Mouse (Mus musculus) leukemia stem cell, adult 10-12 weeks (primary cell): ENCODE measurements around the gene Hnrnpc. TPM values are rescaled to one million over a fixed set of nuclear protein-coding genes. Genes with fewer than 3 reads are reported as not detected.

Source experiments
- polyA plus RNA-seq: library from polyadenylated mRNA; stranded (reverse); fragments of >175 nt; gene quantifications from 2 replicates; pipeline ENCODE4 v1.2.3, GENCODE M21; 2012; ENCODE audit warnings: low replicate concordance

The Hnrnpc gene
- 8.3 and 14.3 TPM in 2 replicates for polyA plus RNA-seq

DNA sequence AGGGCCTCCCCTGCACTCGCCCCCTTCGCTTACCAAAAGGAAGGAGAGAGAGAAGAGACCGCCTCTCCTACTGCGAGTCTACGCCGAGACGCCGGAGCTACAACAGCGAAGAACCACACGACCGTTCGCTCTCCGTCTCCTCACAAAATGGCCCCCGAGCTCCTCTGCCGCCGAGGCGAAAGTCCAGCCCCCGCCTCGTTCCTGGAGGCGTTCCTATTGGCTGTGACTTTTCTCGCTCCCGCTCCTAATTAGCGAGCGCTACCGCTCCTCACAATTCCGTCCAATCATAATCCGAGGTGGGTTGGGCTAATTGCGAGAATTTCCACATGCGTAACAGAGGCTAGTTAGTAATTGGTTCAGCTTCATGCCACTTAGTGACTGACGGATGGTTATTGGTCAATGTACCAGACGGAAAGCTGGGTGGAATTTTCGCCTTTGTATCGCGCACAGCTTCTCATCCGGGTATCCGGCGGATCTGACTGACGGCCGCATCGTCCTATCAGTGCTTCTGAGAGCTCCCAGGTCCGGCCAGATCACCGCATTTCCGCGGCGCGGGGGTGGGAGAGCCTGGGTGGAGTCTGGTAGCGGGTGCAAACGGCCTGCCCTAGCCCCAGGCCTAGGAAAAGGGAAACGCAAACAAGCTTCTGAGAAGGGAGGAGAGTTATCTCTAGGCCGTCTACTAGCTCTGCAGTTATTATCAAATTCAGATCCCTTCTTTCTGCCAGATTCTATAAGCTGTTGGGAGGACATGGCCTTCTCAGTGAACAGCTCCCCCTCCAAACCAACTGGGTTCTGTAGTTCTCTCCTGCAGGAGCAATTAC, at the start of gene Hnrnpc:
TSS of gene Hnrnpc (minus strand) at position 173 of the 821 bp plus-strand sequence.

DNA sequence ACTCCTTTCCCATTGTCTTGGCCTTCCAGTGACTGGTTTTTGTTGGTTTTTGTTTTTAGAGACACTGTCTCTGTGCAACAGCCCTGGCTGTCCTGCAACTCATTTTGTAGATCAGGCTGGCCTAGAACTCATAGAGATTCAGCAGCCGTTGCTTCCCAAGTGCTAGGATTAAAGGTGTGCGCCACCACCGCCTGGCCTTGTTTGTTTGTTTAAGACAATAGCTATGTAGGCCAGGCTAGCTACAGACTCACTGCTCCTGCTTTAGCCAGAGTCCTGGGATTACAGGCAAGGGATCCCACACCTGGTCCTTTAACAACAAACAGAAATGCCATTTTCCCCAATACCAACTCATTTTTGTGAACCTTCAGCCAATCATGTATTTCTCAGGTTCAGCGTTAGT, 6.5 kb upstream of the Hnrnpc start, which contains the start of gene Rpgrip1:
TSS of gene Rpgrip1 (plus strand) at position 359 of the 400 bp plus-strand sequence.

DNA sequence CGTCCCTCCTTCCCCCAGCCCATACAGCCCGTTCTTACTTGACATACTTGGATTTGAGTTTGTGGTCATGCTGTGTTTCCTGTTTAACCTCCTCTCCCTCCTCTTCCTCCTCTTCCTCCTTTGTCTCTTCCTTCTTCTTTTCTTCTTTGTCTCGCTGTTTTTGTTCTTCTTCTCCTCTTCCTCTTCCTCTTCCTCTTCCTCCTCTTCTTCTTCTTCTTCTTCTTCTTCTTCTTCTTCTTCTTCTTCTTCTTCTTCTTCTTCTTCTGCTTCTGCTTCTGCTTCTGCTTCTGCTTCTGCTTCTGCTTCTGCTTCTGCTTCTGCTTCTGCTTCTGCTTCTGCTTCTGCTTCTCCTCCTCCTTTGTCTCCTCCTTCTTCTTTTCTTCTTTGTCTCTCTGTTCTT, 61.5 kb downstream of the Hnrnpc start, which contains the start of gene Olfr221:
TSS of gene Olfr221 (minus strand) at position 101 of the 400 bp plus-strand sequence.

Other genes starting within 250 kb of the Hnrnpc start
- gene Mettl17, start 219.2 kb downstream of the Hnrnpc start, polyA plus RNA-seq: 1.7 and 22.2 TPM in 2 replicates
- 0.07 TPM in 1 of 2 replicates, not detected in the other for gene Slc39a2, start 211.1 kb downstream of the Hnrnpc start, polyA plus RNA-seq
- 2.5 and 3.3 TPM in 2 replicates for gene Ndrg2, start 189.9 kb downstream of the Hnrnpc start, polyA plus RNA-seq
- gene Tppp2, start 185.6 kb downstream of the Hnrnpc start, polyA plus RNA-seq: not detected in 2 replicates
- gene Rnase13, start 181.3 kb downstream of the Hnrnpc start, polyA plus RNA-seq: not detected in 2 replicates
- 192 and 325 TPM in 2 replicates for gene Arhgef40, start 119.3 kb downstream of the Hnrnpc start, polyA plus RNA-seq
- gene Tmem253, start 88.4 kb downstream of the Hnrnpc start, polyA plus RNA-seq: not detected in 2 replicates
- gene Zfp219, start 83.3 kb downstream of the Hnrnpc start, polyA plus RNA-seq: 60.3 and 76.3 TPM in 2 replicates
- gene Olfr221, start 61.6 kb downstream of the Hnrnpc start, polyA plus RNA-seq: not detected in 2 replicates
- gene Rpgrip1, start 6.7 kb upstream of the Hnrnpc start, polyA plus RNA-seq: 0.23 and 0.32 TPM in 2 replicates
- gene Supt16, start 93.4 kb upstream of the Hnrnpc start, polyA plus RNA-seq: 7.6 and 27.2 TPM in 2 replicates
- gene Chd8, start 153.8 kb upstream of the Hnrnpc start, polyA plus RNA-seq: 5.9 and 16.9 TPM in 2 replicates
- gene Tox4, start 175.1 kb upstream of the Hnrnpc start, polyA plus RNA-seq: 12.4 and 22.4 TPM in 2 replicates
- gene Rab2b, start 175.5 kb upstream of the Hnrnpc start, polyA plus RNA-seq: 0.17 and 0.73 TPM in 2 replicates
- 2.8 and 8.4 TPM in 2 replicates for gene Mettl3, start 201.1 kb upstream of the Hnrnpc start, polyA plus RNA-seq
- gene Sall2, start 224.7 kb upstream of the Hnrnpc start, polyA plus RNA-seq: 0.51 and 0.54 TPM in 2 replicates